Mouse (Mus musculus) testis, postnatal 14 days (tissue): ENCODE results near the gene Amigo3.
"Not testable (repeated sequence)": the region's sequence is repeated elsewhere in the genome, so short reads cannot be mapped to it uniquely, and the experiment has no call there.

Experiments used
- DNase-seq: peaks from one replicate; pipeline ENCODE4 v3.0.0; 2021; ENCODE audit warnings: low spot score

Amigo3 gene

GRCm38 (mm10) chr9:108052885-108053664 is at the start of gene Amigo3:
TSS of gene Amigo3 (plus strand) at chr9:108053159.
- DNase-seq: peak; percentile 83

DNA sequence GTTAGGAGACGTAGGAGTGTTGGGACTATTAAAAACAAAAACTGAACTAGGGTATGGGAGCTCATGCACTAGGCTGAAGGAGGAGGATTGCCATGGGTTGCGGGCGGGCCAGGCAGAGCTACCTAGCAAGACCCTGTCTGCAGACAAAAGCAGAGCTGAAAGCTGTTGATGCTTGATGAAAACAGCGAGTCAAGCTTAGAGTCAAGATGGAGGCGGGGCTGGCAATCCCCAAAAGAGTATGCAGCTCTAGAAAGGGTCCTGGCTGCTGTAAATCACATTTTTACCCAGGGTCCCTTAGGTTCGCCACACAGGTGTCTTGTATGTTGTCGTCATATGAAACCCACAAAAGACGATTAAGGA is 49.4 kb upstream of the Amigo3 start:
- DNase-seq: no peak

DNA sequence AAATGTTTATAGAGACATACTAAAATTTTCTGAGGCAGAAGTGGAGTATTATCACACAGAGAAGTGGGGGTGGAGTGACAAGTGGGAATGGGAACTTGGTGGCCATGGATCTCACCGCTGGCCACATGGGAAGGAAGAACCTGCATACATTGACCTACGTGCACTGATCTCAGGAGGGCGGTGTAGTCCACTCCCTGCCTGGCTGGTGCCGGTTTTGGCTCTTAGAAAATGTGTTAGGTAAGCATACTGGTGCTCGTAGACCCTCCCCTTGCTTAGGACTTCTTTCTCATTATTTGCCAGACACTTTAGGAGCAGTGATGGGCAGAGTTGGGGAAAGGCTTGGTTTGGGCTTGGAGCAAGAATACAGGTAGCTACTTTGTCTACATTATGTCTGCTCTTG is 44.9 kb upstream of the Amigo3 start:
- no peak for DNase-seq

GRCm38 (mm10) chr9:108010385-108010784 is 42.6 kb upstream of the Amigo3 start:
- DNase-seq: no peak

- not testable (repeated sequence) for DNase-seq
Measured at GRCm38 (mm10) chr9:108013577-108013976, 39.4 kb upstream of the Amigo3 start.

GRCm38 (mm10) chr9:108017127-108017526 is 35.8 kb upstream of the Amigo3 start:
- DNase-seq: no peak

- DNase-seq: no peak
Measured at GRCm38 (mm10) chr9:108020741-108021140, 32.2 kb upstream of the Amigo3 start.

GRCm38 (mm10) chr9:108023216-108023615 is 29.7 kb upstream of the Amigo3 start:
- DNase-seq: no peak

GRCm38 (mm10) chr9:108026584-108026983 is 26.4 kb upstream of the Amigo3 start:
- no peak for DNase-seq

- no peak for DNase-seq
Measured at GRCm38 (mm10) chr9:108027867-108028266, 25.1 kb upstream of the Amigo3 start.

DNA sequence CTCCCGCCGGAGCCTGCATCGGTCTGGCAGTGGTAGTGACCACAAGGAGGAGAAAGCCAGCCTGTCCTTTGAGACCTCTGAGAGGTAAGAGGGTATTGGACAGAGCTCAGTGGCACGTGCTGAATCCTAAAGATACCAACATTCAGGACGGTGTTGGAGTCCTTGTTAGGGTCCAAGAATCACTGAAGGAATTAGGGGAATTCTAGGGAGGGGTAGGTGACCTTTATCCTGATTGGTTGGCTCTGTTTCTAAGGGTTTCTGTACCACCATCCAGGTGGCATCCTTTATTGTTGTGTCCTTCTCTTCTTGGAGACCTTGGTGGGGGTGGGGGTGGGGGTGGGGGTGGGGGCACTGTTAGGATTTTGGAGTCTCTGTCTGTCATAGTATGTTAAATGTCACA is 20.8 kb upstream of the Amigo3 start:
- no peak for DNase-seq

GRCm38 (mm10) chr9:108035331-108036156 is 17.4 kb upstream of the Amigo3 start:
- no peak for DNase-seq

- DNase-seq: no peak
Measured at GRCm38 (mm10) chr9:108044751-108045492, 8.0 kb upstream of the Amigo3 start.

- DNase-seq: no peak
Measured at GRCm38 (mm10) chr9:108046582-108046981, 6.4 kb upstream of the Amigo3 start.

DNA sequence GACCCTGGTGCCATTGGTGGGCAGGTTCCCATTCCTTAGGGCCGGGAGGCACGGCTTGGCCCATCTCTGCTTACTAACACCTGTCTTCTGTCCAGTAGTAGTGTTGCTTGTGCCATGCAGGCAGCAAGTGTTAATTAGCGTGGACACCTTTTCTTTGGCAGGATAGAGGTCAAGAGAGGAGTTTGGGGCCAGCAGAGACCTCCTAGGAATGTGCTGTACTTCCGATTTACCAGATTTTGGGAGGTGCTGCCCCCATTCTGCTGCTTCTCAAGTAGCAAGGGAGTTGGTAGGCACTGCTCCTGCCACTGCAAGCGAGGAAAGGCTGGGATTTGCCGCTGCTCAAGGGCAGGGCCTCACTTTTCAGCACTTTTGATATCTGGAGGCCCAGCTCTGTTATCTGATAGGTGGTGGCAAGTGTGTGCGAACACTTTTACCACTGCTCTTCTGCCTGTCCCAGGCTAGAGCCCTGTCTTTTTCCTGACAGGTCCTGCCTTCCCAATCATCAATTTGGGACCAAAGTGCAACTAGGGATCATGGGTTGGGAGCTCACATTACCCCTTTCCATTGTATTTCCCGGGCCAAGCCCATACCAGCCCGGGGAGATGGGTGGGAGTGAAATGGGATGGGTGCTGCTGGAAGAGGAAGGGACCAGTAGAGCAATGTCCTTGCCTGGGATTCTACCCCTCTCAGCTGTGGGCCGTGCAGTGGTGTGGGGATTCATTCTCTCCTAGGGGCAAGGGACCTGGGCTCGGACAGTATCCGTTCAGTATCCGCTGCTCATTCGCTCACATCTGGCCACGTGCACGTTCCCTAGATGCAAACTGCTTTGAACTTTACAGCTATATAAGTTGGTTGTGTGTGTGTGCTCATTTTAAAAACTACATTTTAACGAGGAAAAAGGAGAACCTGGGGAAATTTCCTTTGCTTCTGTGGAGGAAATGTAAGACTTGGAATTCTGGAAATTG is 5.1 kb upstream of the Amigo3 start:
- no peak for DNase-seq

GRCm38 (mm10) chr9:108048566-108048955 is 4.4 kb upstream of the Amigo3 start:
- DNase-seq: no peak

GRCm38 (mm10) chr9:108049016-108049455 is 3.9 kb upstream of the Amigo3 start, which contains the start of gene Gmppb:
TSS of gene Gmppb (plus strand) at chr9:108049242.
- DNase-seq: peak; percentile 95

DNA sequence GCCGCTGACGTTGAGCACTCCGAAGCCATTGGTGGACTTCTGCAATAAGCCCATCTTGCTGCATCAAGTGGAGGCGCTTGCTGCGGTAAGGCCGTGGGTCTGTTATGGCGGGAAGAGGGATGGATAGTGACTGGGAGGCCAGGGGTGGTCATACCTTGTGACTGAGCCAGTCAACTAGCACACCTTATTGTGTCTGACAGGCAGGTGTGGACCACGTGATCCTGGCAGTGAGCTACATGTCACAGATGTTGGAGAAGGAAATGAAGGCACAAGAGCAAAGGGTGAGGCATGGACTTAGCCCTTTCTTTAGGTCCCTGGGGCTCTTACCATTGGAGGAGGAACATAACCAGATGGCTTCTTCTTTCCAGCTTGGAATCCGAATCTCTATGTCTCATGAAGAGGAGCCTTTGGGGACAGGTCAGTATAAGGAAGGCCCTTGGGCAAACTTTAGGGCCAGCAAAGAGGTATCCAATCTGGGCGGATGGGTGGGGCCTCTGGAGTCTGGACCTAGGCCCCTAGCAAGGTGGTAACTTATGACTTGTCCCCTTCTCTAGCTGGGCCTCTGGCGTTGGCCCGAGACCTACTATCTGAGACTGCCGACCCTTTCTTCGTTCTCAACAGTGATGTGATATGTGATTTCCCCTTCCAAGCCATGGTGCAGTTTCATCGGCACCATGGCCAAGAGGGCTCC is 3.3 kb upstream of the Amigo3 start:
- no peak for DNase-seq

GRCm38 (mm10) chr9:108051184-108051930 is 1.6 kb upstream of the Amigo3 start:
- no peak for DNase-seq

DNA sequence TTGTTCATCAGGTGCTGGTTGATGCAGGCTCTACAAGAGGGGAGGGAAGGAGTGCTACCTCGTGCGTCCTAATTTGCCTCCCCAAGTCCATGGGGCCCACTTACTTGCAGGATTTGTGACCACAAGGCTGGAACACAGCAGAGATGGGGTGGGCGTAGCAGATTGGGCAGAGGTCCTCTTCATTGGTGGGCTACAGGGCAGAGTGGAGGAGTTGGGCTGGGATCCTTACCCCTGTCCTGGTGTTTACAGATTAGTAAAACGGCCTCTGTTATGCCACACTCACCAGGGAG is 1.1 kb upstream of the Amigo3 start:
- no peak for DNase-seq
